22 mouse cellular contexts compared by ENCODE assay signal in the genomic region with DNA sequence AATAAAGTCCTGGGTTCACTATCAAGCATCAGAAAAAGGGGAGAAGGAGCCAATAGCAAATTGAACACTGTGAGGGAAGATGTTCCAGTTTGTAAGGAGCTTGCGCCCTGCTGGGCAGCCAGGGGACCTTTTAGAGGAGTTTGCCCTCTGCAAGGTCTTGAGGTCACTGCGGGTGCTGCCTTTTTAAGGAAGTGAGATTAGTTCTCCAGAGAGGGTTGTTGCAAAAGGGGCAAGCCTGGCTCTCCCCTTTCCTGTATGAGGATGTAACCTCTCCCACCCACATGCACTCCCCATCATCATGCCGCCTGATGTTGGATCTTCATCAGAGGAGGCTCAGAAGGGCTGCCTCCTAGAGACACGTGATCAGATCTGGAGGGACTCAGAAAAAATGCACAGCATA.
A peak's percentile ranks its signal among the peaks of the same experiment; 100 is the strongest.
DNase-seq lines count a peak whose midpoint lies in the region; ATAC-seq and TF ChIP-seq lines count a peak whose summit lies in the region.
"Had no signal": no experiment of that assay in that cellular context is flagged by ENCODE, and none has a peak within 500 bp of the region (broad histone marks: within the 10 kb centered on the region; RNA-seq: fewer than 3 reads in every experiment).

No protein-coding gene starts in this region.

- DNase-seq in gastrocnemius, adult 2 months, result peak; percentile 14
- no peak for DNase-seq in gastrocnemius, postnatal 36 days
- DNase-seq in lung, postnatal 25 days (ENCODE audit: low spot score), result peak; percentile 41
- no peak for DNase-seq in lung, postnatal 14 days
- no peak for DNase-seq in left cerebral cortex, adult 11 months (ENCODE audit: low spot score)
- no peak for DNase-seq in right cerebral cortex, postnatal 10 days (ENCODE audit: low spot score in 2 of 2)
- DNase-seq in layer of hippocampus, adult 9-10 months (ENCODE audit: low spot score), result no peak
- DNase-seq: adrenal gland, adult 8-10 months; cerebellum, postnatal 14 days; embryo, embryonic 11 days; heart, postnatal 14 days; kidney, adult 8-10 months; kidney, postnatal 25 days; thymus, postnatal 25 days had no signal

- ATAC-seq in megakaryocyte-erythroid progenitor cell, adult 5-6 weeks (replicated peaks; ENCODE audit: low FRiP score, low TSS enrichment, poor library complexity, severe bottlenecking), result peak; percentile 26; the same call in 1 of the 2 replicates
- ATAC-seq: forebrain, embryonic 16.5 days; inflammation-experienced regulatory T-cells, adult 6 months; midbrain, embryonic 15.5 days; Patski had no signal

- no peak overlapping the region for H3K27ac ChIP-seq in gastrocnemius, adult 2 months
- H3K27ac ChIP-seq: hindbrain, embryonic 13.5 days; macrophage; midbrain, embryonic 15.5 days had no signal

- intact Hi-C loops in gastrocnemius, adult 2 months (cut with DNase I), result no loop called here
- intact Hi-C loops in gastrocnemius, postnatal 36 days (cut with DNase I), result no loop called here

- no peak overlapping the region for H3K4me3 ChIP-seq in gastrocnemius, adult 2 months
- H3K4me3 ChIP-seq: heart, embryonic 12.5 days; hindbrain, embryonic 13.5 days; midbrain, embryonic 15.5 days had no signal

- TF ChIP-seq CTCF in gastrocnemius, adult 2 months (IDR thresholded peaks at IDR 0.05), result no peak

Comparison
In these comparisons a context has a peak if more than half of its experiments do, and no peak if none do; other contexts are left out.
1. DNase-seq: peak in gastrocnemius, adult 2 months (single experiment) and lung, postnatal 25 days (single experiment); none in gastrocnemius, postnatal 36 days (0 of 2), lung, postnatal 14 days (single experiment), left cerebral cortex, adult 11 months (single experiment), right cerebral cortex, postnatal 10 days (0 of 2) and layer of hippocampus, adult 9-10 months (single experiment).